Mouse (Mus musculus) cerebellum, adult 9-10 months (tissue): ENCODE measurements around the gene Aldoart2.
"Not testable (repeated sequence)": the region's sequence is repeated elsewhere in the genome, so short reads cannot be mapped to it uniquely, and the experiment has no call there.

Experiments
- DNase-seq: peaks from one replicate; pipeline ENCODE4 v3.0.0; 2022

The Aldoart2 gene

GRCm38 (mm10) chr12:55565206-55565605 is at the start of gene Aldoart2:
Gene Aldoart2 (plus strand): TSS chr12:55565239.
- DNase-seq = no peak

GRCm38 (mm10) chr12:55518061-55518738 is 46.8 kb upstream of the Aldoart2 start:
- peak; percentile 16 for DNase-seq

- DNase-seq = no peak
Measured at GRCm38 (mm10) chr12:55526983-55527752, 37.9 kb upstream of the Aldoart2 start.

GRCm38 (mm10) chr12:55536537-55537135 is 28.4 kb upstream of the Aldoart2 start:
- DNase-seq = no peak

- no peak for DNase-seq
Measured at GRCm38 (mm10) chr12:55537742-55538141, 27.3 kb upstream of the Aldoart2 start.

GRCm38 (mm10) chr12:55538328-55538971 is 26.6 kb upstream of the Aldoart2 start:
- no peak for DNase-seq

- no peak for DNase-seq
Measured at GRCm38 (mm10) chr12:55539157-55539556, 25.9 kb upstream of the Aldoart2 start.

GRCm38 (mm10) chr12:55554901-55555300 is 10.1 kb upstream of the Aldoart2 start:
- DNase-seq = not testable (repeated sequence)

GRCm38 (mm10) chr12:55557866-55558265 is 7.2 kb upstream of the Aldoart2 start:
- DNase-seq = no peak

- no peak for DNase-seq
Measured at GRCm38 (mm10) chr12:55559184-55559855, 5.7 kb upstream of the Aldoart2 start.

- no peak for DNase-seq
Measured at GRCm38 (mm10) chr12:55560025-55560690, 4.9 kb upstream of the Aldoart2 start.

- no peak for DNase-seq
Measured at GRCm38 (mm10) chr12:55563742-55564141, 1.3 kb upstream of the Aldoart2 start.

- DNase-seq = no peak
Measured at GRCm38 (mm10) chr12:55564187-55564963, 664 bp upstream of the Aldoart2 start.

- no peak for DNase-seq
Measured at GRCm38 (mm10) chr12:55565867-55566266, 828 bp downstream of the Aldoart2 start.

- no peak for DNase-seq
Measured at GRCm38 (mm10) chr12:55566837-55567236, 1.8 kb downstream of the Aldoart2 start.

- no peak for DNase-seq
Measured at GRCm38 (mm10) chr12:55568466-55568865, 3.4 kb downstream of the Aldoart2 start.

- no peak for DNase-seq
Measured at GRCm38 (mm10) chr12:55569676-55570075, 4.6 kb downstream of the Aldoart2 start.

- no peak for DNase-seq
Measured at GRCm38 (mm10) chr12:55570646-55571045, 5.6 kb downstream of the Aldoart2 start.

- no peak for DNase-seq
Measured at GRCm38 (mm10) chr12:55571181-55571580, 6.1 kb downstream of the Aldoart2 start.

- no peak for DNase-seq
Measured at GRCm38 (mm10) chr12:55571661-55572060, 6.6 kb downstream of the Aldoart2 start.

GRCm38 (mm10) chr12:55573089-55573488 is 8.1 kb downstream of the Aldoart2 start:
- DNase-seq = no peak
